Mouse (Mus musculus): ENCODE measurements around the gene Anapc1.
A peak's percentile ranks its signal among the peaks of the same experiment; 100 is the strongest.
"Not testable (repeated sequence)": the region's sequence is repeated elsewhere in the genome, so short reads cannot be mapped to it uniquely, and the experiment has no call there.

Gene Anapc1

DNA sequence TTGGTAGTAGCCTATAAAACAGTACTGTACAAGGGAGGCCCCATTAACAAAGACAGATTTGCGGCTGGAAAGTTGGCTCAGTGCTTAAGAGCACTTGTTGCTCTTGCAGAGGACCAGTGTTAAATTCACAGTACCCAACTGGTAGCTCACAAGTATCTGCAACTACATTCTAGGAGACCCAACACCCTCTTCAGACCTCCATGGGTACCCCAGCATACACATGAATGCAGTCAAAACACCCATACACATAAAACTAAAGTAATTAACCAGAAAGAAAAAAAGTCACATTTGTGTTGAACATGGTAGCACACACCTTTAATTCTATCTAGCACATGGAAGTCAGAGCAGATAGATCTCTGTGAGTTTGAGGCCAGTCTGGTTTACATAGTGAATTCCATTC is 9.9 kb upstream of the Anapc1 start:
- no peak for DNase-seq (ENCODE audit: extremely low read depth, low read depth)

DNA sequence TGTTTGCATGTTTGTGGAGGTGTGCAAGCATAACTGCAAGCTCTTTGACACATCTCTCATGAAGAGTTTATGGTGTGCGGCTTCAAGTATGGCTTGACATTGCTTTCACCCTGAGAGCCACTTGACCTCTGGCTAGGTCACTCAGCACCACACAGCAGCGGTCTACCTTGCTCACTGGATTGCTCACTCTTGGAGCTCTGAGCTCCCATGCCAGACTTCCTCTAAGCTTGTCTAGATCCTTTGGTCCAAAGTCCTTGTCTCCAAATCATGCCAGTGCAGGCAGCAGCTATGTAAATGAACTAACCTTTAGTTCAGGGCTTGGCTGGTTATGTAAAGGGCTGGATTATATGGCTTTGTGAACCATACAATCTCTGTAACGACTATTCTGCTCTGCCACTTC is 9.2 kb upstream of the Anapc1 start:
- no peak for DNase-seq (ENCODE audit: extremely low read depth, low read depth)

DNA sequence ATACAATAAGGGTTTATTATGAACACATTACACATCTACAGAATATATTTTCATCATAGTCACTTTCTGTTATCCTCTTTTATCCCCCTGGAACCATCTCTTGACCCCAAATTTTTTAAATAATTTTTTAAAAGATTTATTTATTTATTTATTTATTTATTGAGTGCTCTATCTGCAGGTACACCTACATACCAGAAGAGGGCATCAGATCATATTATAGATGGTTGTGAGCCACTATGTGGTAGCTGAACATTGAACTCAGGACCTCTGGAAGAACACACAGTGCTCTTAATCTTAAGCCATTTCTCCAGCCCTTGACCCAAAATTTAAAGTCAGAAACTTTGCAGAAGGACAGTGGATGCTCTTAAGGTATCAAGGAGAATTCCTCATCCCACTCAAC is 7.4 kb upstream of the Anapc1 start:
- DNase-seq (ENCODE audit: extremely low read depth, low read depth): no peak

DNA sequence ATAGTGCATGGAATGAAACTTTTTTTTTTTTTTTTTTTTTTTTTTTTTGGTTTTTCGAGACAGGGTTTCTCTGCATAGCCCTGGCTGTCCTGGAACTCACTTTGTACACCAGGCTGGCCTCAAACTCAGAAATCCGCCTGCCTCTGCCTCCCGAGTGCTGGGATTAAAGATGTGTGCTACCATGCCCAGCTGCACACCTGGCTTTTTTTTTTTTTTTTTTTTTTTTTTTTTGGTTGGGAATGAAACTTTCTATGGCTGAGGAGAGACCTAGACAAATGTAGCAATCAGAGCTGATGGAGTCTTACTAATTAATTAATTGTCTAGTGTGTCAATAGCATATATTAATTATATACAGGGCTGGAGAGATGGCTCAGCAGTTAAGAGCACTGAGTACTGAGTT is 6.6 kb upstream of the Anapc1 start:
- DNase-seq (ENCODE audit: extremely low read depth, low read depth): not testable (repeated sequence)

DNA sequence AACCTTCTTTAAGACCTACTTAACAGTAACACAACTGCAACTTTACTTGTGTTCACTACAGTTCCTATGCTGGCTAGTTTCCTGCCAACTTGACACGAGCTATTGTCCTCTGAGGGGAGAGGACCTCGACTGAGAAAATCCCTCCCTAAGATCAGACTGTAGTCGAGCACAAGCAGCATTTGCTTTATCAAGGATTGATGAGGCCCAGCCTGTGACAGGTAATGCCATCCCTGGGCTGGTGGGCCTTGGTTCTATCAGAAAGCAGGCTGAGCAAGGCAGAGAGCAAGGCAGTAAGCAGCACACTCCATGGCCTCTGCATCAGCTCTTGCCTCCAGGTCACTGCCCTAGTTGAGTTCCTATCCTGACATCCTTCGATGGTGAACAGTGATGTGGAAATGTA is 6.0 kb upstream of the Anapc1 start:
- no peak for DNase-seq (ENCODE audit: extremely low read depth, low read depth)

DNA sequence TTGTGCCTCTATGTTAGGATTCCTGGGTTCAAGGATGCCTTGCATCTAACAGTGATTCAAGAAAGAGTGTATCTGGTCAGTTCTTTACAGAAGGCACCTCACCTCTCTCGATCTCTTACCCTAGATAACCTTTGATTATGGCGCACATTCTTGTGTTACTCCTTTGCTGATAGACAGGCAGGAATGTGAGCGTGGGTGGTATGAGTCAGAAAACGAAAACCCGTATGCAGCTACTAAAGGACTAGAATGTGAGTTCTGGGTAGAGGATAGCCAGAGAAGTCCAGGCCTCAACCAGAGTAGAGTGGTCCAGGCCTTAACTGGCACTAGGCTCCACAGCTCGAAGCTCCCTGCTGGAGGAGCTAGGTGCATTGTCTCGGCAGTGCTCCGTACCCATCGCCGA is 5.6 kb upstream of the Anapc1 start:
- no peak for DNase-seq (ENCODE audit: extremely low read depth, low read depth)

DNA sequence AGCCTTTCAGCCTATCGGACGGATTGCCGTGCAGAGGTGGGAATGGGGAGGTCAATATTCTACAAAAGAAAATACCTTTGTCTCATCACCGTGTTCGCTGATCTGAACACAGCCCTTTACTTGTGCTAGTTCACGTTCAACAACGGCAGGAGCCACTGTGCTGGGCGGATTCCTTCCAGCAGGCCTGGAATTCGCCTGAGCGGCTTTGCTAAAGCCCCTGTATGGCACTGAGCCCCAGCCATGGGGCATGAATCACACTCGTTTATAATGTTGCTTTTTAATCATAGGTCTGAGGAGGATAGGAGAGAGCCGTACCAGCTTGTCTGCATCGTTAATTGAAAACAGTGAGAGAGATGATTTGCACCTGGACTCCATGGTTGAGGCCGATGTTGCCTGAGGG is 5.1 kb upstream of the Anapc1 start:
- DNase-seq (ENCODE audit: extremely low read depth, low read depth): no peak

DNA sequence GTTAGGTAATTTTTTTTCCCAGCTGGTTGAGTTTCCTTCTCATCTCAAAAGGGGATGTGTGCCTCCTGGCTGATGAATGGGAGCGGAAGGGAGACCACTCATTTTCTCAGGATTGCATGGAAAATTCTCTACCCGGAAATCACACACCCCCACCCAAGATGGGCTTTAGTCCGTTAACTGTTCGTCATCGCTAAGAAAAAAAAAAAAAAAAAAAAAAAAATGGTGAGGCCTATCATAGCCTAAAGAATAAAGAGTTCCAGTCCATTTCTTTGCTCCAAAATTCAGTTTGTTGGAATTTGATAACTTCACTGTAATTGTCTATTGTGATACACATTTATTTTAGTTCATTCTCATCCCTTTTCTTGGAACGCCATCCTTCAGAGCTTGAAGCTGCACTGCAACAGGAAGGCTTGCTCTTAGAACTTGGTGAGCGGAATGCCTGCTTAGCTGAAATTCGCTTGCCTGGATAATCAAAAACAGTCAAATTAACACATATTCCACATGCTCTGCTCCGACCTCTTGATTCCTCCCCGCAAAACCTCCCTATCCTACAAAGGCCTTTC is 448 bp upstream of the Anapc1 start:
- DNase-seq (ENCODE audit: extremely low read depth, low read depth): no peak

DNA sequence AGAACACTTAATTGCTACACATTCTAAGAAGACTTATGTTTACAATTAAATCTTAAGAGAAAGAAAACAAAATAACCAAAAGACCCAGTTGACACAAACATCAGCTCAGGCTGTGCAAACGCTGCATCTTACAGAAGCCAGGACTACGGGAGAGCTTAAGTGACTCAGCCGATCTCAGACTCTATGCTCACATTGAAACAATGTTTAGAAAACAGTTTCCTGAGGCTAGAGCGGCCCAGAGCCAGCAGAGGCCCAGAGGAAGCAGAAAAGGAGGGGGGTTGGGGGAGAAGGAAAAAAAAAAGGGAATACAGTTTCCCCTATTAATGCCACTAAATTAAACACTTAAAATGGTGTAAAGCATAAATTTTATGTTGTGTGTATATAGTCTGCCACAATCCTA is 6.5 kb downstream of the Anapc1 start:
- no peak for DNase-seq (ENCODE audit: extremely low read depth, low read depth)

DNA sequence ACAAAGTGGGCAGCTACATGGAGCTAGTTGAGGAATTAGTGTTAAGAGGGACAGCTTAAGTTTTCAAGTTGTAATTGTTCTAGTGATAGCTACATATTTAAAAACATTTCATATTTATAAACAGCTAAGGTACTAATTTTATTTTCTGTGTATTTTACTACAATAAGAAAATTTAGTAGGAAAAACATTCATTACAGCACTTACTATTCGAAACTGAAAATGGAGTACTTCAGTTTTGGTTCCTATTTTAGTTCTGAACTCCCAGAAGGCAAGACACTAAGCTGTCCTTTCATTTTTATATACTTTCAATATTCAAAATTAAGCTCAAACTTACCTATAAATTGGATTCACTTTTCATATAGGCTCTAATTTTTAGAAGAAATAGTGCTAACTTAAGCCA is 66.6 kb downstream of the Anapc1 start:
- no peak for DNase-seq (ENCODE audit: extremely low read depth, low read depth)

DNA sequence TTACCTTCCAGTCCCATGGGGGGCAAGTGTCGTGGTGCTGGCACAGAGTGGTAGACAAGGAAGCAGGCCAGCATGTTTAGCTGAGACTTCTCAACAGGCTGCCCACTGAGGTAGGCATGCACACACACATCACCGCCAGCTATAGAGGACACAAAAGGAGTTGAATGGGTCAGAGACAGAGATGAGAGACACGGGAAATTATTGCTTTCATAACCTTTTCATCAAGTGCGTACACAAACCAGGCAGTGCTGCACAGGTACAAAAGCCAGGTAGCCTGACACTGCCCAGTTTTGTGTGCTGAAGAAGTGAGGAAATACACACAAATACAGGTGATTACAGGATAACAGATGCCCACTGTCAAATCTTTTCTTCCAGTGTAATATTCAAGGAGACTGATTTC is 71.8 kb downstream of the Anapc1 start:
- DNase-seq (ENCODE audit: extremely low read depth, low read depth): no peak

DNA sequence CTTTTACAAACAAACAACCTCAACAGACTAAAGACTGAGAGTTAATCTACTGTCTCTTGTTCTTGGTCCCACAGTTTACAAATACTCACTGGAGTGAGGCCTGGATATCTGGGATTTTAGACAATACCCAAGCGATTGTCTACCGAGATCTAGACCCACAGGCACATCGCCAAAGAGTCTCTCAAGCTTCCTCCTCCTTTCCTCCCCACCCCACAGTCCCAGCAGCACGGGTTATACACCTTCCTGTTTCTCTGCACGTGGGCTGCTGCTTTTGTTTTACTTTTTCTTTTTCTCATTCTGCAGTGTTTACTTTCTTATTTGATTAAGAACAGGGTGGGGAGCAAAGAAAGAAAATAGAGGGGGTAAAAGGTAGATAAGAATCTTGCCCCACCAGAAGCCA is 73.8 kb downstream of the Anapc1 start:
- DNase-seq (ENCODE audit: extremely low read depth, low read depth): no peak

DNA sequence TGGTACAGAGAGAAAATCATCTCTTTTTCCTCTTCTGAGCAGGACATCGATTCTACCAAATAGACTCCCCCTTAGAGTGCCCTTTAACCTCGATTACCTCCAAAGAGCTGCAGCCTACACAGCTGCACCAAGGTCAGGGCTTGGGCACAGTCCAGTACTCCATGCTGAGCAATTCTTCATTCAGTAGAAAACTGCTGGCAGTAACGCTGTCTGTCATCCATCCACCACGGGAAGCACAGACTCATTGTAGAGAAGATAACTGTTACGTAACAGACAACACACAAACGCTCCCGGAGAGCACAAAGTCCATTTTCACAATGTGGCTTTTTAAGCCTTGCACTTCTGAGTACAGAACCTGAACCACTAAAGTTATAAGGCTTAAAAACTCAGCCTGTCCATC is 74.9 kb downstream of the Anapc1 start:
- no peak for DNase-seq (ENCODE audit: extremely low read depth, low read depth)

DNA sequence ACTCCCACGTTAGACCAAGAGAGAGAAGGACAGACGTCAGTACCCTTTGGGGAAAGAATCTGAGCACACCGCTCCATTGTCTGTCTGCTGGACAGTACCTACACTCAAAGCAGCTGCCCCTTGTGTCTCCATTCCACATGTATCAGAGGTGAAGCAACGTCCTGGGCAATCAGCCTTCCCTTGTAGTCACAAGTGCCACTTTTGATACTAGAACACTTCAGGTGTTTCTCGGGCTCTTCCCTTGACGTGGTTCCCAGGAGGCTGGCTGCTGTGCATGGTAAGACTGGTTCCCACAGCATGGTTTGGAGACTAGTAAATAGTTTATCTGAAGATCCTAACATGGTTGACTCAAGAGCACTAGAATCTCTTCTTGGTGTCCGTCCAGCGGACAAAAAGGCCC is 76.0 kb downstream of the Anapc1 start:
- no peak for DNase-seq (ENCODE audit: extremely low read depth, low read depth)

DNA sequence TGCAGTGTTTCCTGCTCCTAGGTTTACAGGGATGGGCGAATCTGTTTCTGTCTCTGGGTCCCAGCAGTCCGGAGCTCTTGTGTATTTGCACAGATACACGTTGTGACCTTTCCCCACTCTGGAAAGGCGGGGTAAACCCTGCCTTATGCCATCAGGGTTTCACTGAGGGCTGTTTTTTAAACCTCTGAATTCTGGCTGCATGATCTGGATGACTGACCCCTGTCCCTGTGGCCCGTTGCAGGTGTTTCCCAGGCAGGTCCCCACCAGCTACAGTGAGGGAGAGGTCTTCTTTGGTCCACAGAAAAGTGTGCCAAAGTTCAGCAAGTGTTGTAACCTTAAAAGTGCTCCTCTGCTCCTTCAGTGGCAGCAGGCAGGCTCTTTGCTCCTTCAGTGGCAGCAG is 77.9 kb downstream of the Anapc1 start:
- DNase-seq (ENCODE audit: extremely low read depth, low read depth): no peak

DNA sequence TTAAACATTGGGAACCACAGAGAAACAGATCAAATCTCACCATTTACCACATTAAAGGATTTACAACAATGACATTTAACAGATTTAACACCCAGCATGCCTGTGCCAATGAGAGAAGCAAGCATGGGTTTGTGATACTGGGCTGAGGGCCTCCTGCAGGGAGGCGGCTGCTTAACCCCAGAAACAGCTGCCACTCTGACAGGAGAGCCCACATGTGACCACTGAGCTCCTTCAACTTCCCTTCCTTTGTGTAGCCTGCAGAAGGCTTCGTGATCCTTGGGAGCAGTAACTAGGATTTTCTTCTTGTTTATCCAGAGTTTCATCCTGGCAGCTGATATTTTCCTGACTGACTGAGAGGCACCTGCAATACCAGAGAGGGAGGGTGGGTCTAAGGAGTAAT is 85.7 kb downstream of the Anapc1 start:
- DNase-seq (ENCODE audit: extremely low read depth, low read depth): no peak

DNA sequence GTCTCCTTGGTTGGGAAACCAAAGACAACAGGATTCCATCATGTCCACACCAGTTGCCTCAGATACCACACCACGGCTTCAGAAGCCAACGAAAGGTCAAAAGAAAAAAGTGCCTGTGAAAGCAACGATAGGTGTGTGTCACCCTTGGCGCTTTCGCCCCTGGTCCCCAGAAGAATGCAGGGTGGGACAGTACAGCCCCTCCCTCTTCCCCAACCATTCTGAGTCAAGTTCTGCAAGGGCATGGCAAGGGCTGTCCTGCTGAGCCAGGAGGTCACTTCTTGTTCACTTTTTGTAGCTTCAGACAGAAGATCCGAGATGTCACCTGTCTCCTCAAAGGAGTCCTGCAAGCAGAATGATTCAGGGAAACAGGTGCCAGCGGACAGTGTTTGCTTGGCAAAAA is 94.9 kb downstream of the Anapc1 start:
- no peak for DNase-seq (ENCODE audit: extremely low read depth, low read depth)

DNA sequence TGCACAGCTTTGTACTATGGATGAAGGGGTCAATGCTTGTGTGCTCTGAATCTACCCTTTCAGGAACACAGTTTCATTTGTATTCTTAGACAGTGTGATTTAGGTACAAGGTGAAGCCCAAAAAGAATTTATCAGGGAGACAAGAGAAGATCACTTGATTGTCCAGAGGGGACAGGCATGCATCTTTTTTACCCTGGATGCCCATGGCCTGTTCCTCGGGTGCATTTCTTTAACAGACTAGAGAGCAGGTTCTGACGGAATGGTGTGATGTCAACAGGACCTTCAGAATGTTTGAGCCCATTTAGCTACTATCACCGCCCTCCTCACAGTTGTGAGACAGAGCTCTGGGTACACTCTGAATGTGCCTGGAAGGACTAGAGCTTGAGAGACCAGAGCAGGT is 96.3 kb downstream of the Anapc1 start, which contains the start of gene Spdye4c:
TSS of gene Spdye4c (plus strand) at position 301 of the 400 bp plus-strand sequence.
- no peak for DNase-seq (ENCODE audit: extremely low read depth, low read depth)

DNA sequence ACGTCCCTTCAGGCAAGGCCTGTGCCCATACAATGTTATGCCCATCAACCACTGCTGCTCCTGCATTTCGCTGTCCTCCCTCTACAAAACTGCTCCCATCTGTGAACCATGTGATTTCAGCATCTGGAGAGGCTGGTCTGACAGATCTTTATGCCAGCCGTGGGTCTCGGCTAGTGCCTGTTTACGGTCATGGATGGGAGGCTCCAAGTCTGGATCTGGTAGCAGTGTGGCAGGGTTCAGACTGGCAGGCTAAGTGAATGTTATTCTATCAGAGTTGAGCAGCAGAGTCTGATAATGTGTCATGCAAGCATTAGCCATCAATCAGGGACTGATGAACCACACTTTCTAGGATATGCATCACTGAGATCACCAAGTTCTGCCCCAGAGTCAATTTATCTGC is 104.3 kb downstream of the Anapc1 start:
- no peak for DNase-seq (ENCODE audit: extremely low read depth, low read depth)

DNA sequence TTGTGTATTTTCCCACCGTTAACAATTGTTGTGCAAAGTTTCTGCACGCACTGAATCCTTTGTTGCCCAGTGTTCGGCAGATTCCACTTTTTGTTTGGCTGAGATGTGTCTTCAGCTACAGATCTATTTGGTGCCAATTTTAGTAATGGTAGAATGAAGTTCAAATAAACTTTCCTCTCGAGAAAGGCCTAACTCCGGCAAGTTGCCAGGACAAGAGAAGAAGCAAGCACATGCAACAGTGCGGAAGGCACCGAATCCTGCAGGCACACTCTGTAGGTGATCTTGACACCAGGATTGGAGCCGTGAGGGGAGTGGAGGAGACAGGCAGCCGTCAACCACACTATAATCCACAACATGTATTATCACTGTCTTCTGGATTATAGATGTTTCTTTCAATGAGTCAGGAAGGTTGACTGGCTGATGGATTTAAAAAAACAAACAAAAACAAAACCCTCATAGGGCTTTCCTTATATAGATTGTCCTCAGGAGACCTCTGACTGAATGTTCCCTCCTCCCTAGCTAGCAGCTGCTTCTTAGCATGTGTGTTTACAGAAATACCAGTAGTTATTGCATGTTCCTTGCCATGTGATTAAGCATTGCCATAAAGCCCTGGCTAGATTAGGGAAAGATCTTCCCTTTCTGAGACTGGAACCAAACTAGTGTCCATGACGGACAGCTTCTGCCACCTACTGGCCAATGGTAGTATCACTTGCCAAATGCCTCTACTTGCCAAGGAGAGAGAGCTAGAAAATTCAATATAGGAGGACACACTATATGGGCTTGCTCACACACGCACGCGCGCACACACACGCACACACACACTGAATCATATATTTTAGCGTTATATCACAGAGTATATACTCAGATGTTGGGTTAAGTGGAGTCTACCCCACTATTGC is 114.2 kb downstream of the Anapc1 start:
- peak; percentile 34 for DNase-seq (ENCODE audit: extremely low read depth, low read depth)

DNA sequence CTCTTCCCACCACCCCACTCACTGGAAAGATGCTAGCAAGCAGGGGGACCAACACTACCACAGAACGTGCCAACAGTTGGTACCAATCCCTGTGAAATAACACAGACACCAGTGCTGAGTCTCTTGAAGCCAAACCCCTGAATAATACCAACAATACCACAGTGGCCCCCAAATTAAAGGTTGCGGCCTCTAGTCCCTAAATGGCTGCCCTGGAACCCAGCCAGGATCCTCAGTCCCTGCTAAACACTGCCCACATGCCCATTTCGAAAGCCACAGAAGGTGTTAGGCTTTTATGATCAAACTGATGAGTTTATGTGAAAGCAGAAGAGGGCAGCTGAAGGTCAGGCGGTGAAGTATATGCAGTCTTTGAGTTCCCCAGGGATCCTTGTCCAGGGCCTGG is 116.2 kb downstream of the Anapc1 start:
- DNase-seq (ENCODE audit: extremely low read depth, low read depth): no peak

DNA sequence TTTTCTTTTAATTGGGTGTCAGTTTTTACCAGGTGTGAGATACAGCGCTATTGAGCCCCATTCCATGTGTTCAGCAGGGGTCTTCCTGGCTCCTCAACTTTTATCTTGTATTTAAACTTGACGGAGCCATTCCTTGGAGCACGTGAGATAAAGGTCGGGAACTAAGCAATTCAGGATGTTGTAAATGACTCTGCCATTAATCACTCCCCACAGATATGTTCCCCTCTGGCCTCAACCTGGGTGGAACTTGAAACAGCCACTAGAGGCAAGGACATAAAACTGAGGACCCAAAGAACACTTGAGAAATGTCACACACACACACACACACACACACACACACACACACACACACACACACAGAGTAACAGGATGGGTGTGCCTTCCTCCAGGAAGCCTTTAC is 118.7 kb downstream of the Anapc1 start:
- DNase-seq (ENCODE audit: extremely low read depth, low read depth): no peak

DNA sequence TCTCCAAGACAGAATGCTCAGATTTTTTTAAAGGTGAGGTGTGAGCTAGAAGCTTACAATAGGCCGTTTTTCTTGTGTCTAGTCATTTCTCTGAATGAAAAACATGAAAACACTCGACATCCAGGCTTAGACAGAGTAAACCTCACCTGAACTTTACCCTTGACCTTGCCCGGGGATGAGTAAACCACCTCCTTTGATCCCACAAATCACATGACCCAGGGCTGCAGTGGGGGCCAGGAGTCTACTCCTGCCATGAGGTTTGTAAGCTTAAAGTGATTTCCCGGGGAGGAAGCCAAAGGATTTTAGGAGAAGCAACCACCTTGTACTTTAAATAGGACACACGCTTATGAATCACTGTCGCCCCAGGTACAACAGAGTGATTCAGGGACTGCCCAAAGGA is 119.2 kb downstream of the Anapc1 start:
- no peak for DNase-seq (ENCODE audit: extremely low read depth, low read depth)

Data from MEL-GATA-1-ER (cell line).